Mouse (Mus musculus) intestine, postnatal 0 days (tissue): ENCODE data around the gene Sh3gl2. TPM values are rescaled to one million over a fixed set of nuclear protein-coding genes. Genes with fewer than 3 reads are reported as not detected.
A peak's percentile ranks its signal among the peaks of the same experiment; 100 is the strongest.

ENCODE experiments used
- ATAC-seq: fragments of 200-750 bp; cut with Nextera tagmentation; 2 replicates; pipeline ENCODE4 v1.8.0; 2017; ENCODE audit warnings: mild to moderate bottlenecking, moderate TSS enrichment, moderate library complexity
- H3K27ac ChIP-seq: fragments of 300-500 bp; sonication (generic); 2 replicates; pipeline ENCODE4 v1.5.1; 2014; ENCODE audit warnings: mild to moderate bottlenecking, low read depth, low read length, moderate library complexity
- H3K27me3 ChIP-seq: fragments of 300-500 bp; sonication (generic); replicated peaks from 2 replicates; pipeline ENCODE4 v1.6.1; 2014; ENCODE audit warnings: low read length, mixed read lengths; ENCODE audit not compliant: control insufficient read depth, insufficient read depth
- H3K36me3 ChIP-seq: fragments of 300-500 bp; sonication (generic); 2 replicates; pipeline ENCODE4 v1.6.1; 2014; ENCODE audit warnings: mild to moderate bottlenecking, moderate library complexity; ENCODE audit not compliant: control insufficient read depth, insufficient read depth
- H3K4me1 ChIP-seq: fragments of 300-500 bp; sonication (generic); replicated peaks from 2 replicates; pipeline ENCODE4 v1.6.1; 2014; ENCODE audit warnings: antibody characterized with exemption, low read length, mixed read lengths; ENCODE audit not compliant: control insufficient read depth, insufficient read depth
- H3K4me2 ChIP-seq: fragments of 300-500 bp; sonication (generic); replicated peaks from 2 replicates; pipeline ENCODE4 v1.6.1; 2014; ENCODE audit warnings: low read depth, mild to moderate bottlenecking, moderate library complexity
- H3K4me3 ChIP-seq: fragments of 300-500 bp; sonication (generic); 2 replicates; pipeline ENCODE4 v1.5.1; 2014; ENCODE audit warnings: low read depth, low read length
- H3K9ac ChIP-seq: fragments of 300-500 bp; sonication (generic); 2 replicates; pipeline ENCODE4 v1.6.1; 2014; ENCODE audit warnings: mild to moderate bottlenecking, low read depth, low read length
- H3K9me3 ChIP-seq: fragments of 300-500 bp; sonication (generic); 2 replicates; pipeline ENCODE4 v1.6.1; 2016; ENCODE audit warnings: mixed run types; ENCODE audit not compliant: control insufficient read depth
- CTCF ChIP-seq: sonication (generic); IDR thresholded peaks from 2 replicates; pipeline ENCODE4 v1.5.1; 2016; ENCODE audit warnings: low read depth, mild to moderate bottlenecking, control low read depth, antibody characterized with exemption, moderate library complexity
- WGBS: fragments of 180-500 bp; shearing (Covaris S2); extraction: QIAGEN DNeasy Blood & Tissue Kit; methylation state at CpG from one replicate; pipeline ENCODE4 v1.1.7; 2014; 5-methylcytosine and 5-hydroxymethylcytosine counted together
- polyA plus RNA-seq: library from polyadenylated mRNA; unstranded; fragments of >200 nt; fragmentation: Nextera tagmentation; extraction: Ambion mirVana; gene quantifications from 2 replicates; pipeline ENCODE4 v1.2.1, GENCODE M21; 2015

Gene Sh3gl2
- polyA plus RNA-seq, 1 experiment from 2014 or later = 14.9 TPM

- Histone ChIP-seq H3K9ac (no peak overlapping the region), H3K36me3 (no peaks in the 10 kb centered on the region), H3K4me2 (no peak overlapping the region), H3K4me1 (no peaks in the 10 kb centered on the region), H3K4me3 (no peak overlapping the region), H3K9me3 (no peaks in the 10 kb centered on the region), H3K27me3 (no peaks in the 10 kb centered on the region), H3K27ac (no peak overlapping the region)
- no peak for TF ChIP-seq CTCF
- 94% methylated on average over 12 of the region's 12 CpGs for WGBS
- no peak for ATAC-seq
Measured at GRCm38 (mm10) chr4:85260687-85261658, 56.0 kb downstream of the Sh3gl2 start.

- H3K4me1 ChIP-seq = no peaks in the 10 kb centered on the region
- no peak overlapping the region for H3K27ac ChIP-seq
- no peak for ATAC-seq
- H3K9ac ChIP-seq = no peak overlapping the region
- no peak overlapping the region for H3K4me3 ChIP-seq
- H3K4me2 ChIP-seq = no peak overlapping the region
- no peaks in the 10 kb centered on the region for H3K9me3 ChIP-seq
- TF ChIP-seq CTCF = no peak
- WGBS = 69% methylated on average over 6 of the region's 6 CpGs
- H3K36me3 ChIP-seq = no peaks in the 10 kb centered on the region
- no peaks in the 10 kb centered on the region for H3K27me3 ChIP-seq
Measured at GRCm38 (mm10) chr4:85262146-85262545, 57.2 kb downstream of the Sh3gl2 start.

DNA sequence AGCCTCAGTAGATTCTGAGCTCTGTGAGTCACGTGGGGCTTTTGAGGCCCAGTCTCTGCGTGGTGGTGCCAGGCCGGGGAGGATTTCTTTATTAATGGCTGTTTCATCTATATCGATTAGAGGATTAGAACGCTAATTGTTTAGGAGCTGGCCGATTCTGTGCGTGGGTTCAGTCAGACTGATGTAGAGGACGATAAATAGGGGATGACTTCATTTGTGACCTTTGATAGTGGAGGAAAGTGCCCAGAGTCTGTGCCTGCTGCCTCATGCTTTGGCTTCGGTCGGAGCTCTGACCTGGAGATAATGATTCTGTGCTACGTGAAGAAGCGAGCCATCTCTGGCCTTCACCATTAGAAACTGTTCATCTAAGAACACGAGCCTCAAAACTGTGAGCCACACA lies 57.7 kb downstream of the Sh3gl2 start:
- Histone ChIP-seq H3K36me3 (no peaks in the 10 kb centered on the region), H3K4me2 (no peak overlapping the region), H3K4me3 (no peak overlapping the region), H3K27me3 (no peaks in the 10 kb centered on the region), H3K4me1 (no peaks in the 10 kb centered on the region), H3K9ac (no peak overlapping the region), H3K27ac (no peak overlapping the region), H3K9me3 (no peaks in the 10 kb centered on the region)
- no peak for TF ChIP-seq CTCF
- WGBS = 77% methylated on average over 13 of the region's 13 CpGs
- ATAC-seq = peak; percentile 25; the same call in 1 of the 2 replicates

DNA sequence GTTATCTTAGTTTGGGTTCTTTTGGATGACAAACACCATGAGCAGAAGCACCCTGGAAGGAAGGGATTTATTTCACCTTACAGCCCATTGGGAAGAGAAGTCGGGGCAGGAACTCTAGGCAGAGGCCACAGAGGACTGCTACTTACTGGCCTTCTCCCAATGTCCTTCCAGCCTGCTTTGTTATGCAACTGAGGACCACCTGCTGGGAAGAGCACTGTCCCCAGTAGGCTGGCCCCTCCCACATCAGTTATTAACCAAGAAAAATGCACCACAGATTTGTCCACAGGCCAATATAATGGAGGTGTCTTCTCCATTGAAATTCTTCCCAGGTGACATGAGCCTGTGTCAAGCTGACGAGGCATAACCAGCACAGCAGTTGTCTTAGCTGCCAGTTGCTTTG lies 62.5 kb downstream of the Sh3gl2 start:
- no peak for TF ChIP-seq CTCF
- Histone ChIP-seq H3K27me3 (no peaks in the 10 kb centered on the region), H3K4me3 (no peak overlapping the region), H3K9me3 (no peaks in the 10 kb centered on the region), H3K9ac (no peak overlapping the region), H3K4me2 (no peak overlapping the region), H3K4me1 (no peaks in the 10 kb centered on the region), H3K27ac (no peak overlapping the region), H3K36me3 (no peaks in the 10 kb centered on the region)
- WGBS = 75% methylated on average over 2 of the region's 2 CpGs
- ATAC-seq = no peak

- no peak overlapping the region for H3K4me2 ChIP-seq
- H3K9me3 ChIP-seq = no peaks in the 10 kb centered on the region
- ATAC-seq = no peak
- 89% methylated on average over 4 of the region's 4 CpGs for WGBS
- H3K4me1 ChIP-seq = no peaks in the 10 kb centered on the region
- no peak for TF ChIP-seq CTCF
- H3K27me3 ChIP-seq = no peaks in the 10 kb centered on the region
- no peak overlapping the region for H3K4me3 ChIP-seq
- no peaks in the 10 kb centered on the region for H3K36me3 ChIP-seq
- no peak overlapping the region for H3K9ac ChIP-seq
- no peak overlapping the region for H3K27ac ChIP-seq
Measured at GRCm38 (mm10) chr4:85272877-85273276, 68.0 kb downstream of the Sh3gl2 start.

- Histone ChIP-seq H3K27ac (no peak overlapping the region), H3K4me3 (no peak overlapping the region), H3K9ac (no peak overlapping the region), H3K4me2 (no peak overlapping the region), H3K4me1 (no peaks in the 10 kb centered on the region), H3K9me3 (no peaks in the 10 kb centered on the region), H3K27me3 (no peaks in the 10 kb centered on the region), H3K36me3 (no peaks in the 10 kb centered on the region)
- ATAC-seq = no peak
- peak; percentile 52 for TF ChIP-seq CTCF
- 77% methylated on average over 3 of the region's 3 CpGs for WGBS
Measured at GRCm38 (mm10) chr4:85273452-85273851, 68.5 kb downstream of the Sh3gl2 start.
